Mouse (Mus musculus): Measurements from ENCODE around the gene Dcakd. TPM values are rescaled to one million over a fixed set of nuclear protein-coding genes. Genes with fewer than 3 reads are reported as not detected.

Gene Dcakd
- total RNA-seq, 2 experiments from 2014 or later: 48.3 to 50.9 TPM

DNA sequence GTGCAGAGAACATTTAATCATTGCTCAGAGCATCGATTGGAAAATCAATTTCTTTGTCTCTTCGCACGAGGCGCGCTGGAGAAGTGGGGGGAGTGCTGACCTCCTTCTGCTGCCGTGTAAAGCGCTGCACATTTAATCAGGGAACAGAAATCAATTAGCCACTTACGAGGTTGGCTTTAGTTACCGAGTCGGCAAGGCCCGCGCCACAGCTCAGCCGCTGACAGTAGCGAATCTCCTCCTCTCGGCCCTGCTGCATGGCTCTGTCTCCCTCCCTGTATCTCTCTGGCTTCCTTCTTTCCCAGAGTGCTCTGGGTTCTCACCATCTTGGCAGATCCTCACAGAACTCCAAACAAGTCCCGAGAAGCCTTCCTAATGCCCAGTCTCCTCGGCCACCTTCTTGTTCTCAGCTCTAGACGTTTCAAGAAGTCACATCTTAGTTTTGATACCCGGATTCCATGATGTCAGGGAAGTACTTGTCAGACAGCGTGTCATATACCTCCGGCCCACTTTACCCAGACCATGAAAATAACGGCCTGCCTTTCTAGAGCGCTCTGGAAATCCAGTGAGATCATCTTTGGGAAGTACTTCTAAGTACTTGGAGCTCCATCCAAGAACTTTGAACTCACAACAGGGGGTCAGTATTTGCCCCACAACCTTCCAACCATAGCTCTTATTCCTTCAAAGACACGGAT, 64.1 kb downstream of the Dcakd start:
- no peak overlapping the region for H3K27ac ChIP-seq
- no peak for DNase-seq (ENCODE audit: extremely low spot score in 1 of 2, low spot score in 2 of 2)
- no peak for TF ChIP-seq CTCF (IDR thresholded peaks at IDR 0.05)
- intact Hi-C loops (cut with DNase I): no loop called here
- H3K4me3 ChIP-seq: no peak overlapping the region

GRCm38 (mm10) chr11:102963246-102963854, 64.8 kb downstream of the Dcakd start:
- Histone ChIP-seq H3K4me3 (no peak overlapping the region), H3K27ac (no peak overlapping the region)
- no peak for TF ChIP-seq CTCF (IDR thresholded peaks at IDR 0.05)
- no peak for DNase-seq (ENCODE audit: extremely low spot score in 1 of 2, low spot score in 2 of 2)
- intact Hi-C loops (cut with DNase I): no loop called here

DNA sequence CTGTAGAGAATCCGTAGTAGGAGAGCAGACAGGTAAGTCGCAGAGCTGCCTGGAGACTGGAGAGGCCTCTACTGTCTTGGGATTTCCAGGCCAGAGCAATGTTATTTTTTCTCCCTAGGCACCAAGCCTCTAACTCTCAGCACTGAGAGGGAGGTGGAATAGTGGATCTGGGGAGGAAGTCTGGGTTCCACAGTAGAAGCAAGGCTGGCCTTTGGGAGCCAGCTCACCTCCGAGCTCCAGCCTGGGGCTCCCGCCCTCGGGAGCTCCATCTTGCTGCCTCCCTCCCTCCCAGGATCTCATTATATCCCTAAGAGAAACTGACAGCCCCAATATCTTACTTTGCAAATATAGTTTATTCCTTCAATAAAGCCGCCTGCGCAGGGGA, 65.3 kb downstream of the Dcakd start:
- DNase-seq (ENCODE audit: extremely low spot score in 1 of 2, low spot score in 2 of 2): no peak
- H3K27ac ChIP-seq: no peak overlapping the region
- intact Hi-C loops (cut with DNase I): no loop called here
- TF ChIP-seq CTCF (IDR thresholded peaks at IDR 0.05): no peak
- no peak overlapping the region for H3K4me3 ChIP-seq

DNA sequence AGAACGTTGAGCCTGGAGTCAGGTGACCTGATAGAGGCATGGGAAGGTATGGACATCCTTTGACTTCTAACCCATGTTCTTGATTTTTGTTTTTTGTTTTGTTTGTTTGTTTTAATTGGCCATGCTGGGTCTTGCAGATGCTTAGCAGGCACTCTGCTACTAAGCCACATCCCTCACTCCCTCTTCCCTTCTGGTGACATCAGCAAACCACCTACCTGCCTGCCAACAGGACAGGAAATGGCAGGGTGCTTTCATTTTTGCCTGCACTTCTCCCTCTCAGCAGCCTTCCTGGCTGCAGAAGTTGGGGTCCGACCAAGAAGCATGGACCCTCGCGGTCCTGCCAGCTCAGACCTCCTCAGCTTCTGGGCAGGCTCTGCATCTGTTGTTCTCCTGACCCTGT, 67.1 kb downstream of the Dcakd start:
- DNase-seq (ENCODE audit: extremely low spot score in 1 of 2, low spot score in 2 of 2): no peak
- Histone ChIP-seq H3K4me3 (no peak overlapping the region), H3K27ac (no peak overlapping the region)
- no peak for TF ChIP-seq CTCF (IDR thresholded peaks at IDR 0.05)
- intact Hi-C loops (cut with DNase I): no loop called here

- intact Hi-C loops (cut with DNase I): no loop called here
- TF ChIP-seq CTCF (IDR thresholded peaks at IDR 0.05): peak; percentile 20
- DNase-seq (ENCODE audit: extremely low spot score in 1 of 2, low spot score in 2 of 2): no peak
- Histone ChIP-seq H3K27ac (no peak overlapping the region), H3K4me3 (no peak overlapping the region)
Observed at GRCm38 (mm10) chr11:102958870-102959269, 69.3 kb downstream of the Dcakd start.

GRCm38 (mm10) chr11:102958431-102958830, 69.7 kb downstream of the Dcakd start:
- no peak for DNase-seq (ENCODE audit: extremely low spot score in 1 of 2, low spot score in 2 of 2)
- TF ChIP-seq CTCF (IDR thresholded peaks at IDR 0.05): no peak
- intact Hi-C loops (cut with DNase I): no loop called here
- no peak overlapping the region for H3K4me3 ChIP-seq
- H3K27ac ChIP-seq: no peak overlapping the region

- intact Hi-C loops (cut with DNase I): no loop called here
- H3K4me3 ChIP-seq: no peak overlapping the region
- no peak for TF ChIP-seq CTCF (IDR thresholded peaks at IDR 0.05)
- H3K27ac ChIP-seq: no peak overlapping the region
- no peak for DNase-seq (ENCODE audit: extremely low spot score in 1 of 2, low spot score in 2 of 2)
Observed at GRCm38 (mm10) chr11:102957692-102958091, 70.4 kb downstream of the Dcakd start.

DNA sequence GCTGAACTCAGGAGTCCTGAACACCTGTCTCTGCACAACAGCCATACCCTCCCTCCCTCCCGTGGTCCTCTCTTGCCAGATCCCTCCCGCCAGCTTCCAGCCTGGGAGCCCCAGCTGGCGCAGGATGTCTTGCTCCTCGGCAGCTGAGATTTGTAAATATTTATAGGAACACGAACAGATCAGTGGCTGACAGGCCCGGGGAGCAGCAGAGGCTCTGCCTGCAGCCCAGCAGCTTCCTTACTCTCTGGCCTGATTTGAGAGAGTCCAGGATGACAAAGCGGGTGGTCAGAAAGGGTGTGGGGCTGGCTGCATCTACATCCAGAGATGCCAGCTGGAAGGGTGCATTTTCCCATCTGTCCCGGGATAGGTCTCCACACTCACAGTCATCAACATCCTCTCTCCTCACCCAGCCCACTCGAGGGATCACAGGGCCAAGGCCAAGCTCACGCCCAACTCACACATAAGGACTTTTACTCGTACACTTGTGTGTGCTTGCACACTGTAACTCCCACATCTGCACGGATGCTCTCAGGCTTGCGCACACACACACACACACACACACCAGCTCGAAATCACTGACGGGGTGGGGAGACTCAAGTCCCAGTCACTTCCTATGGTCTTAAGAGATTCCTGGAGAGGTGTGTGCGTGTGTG, 71.0 kb downstream of the Dcakd start:
- no peak for DNase-seq (ENCODE audit: extremely low spot score in 1 of 2, low spot score in 2 of 2)
- intact Hi-C loops (cut with DNase I): no loop called here
- Histone ChIP-seq H3K4me3 (no peak overlapping the region), H3K27ac (no peak overlapping the region)
- no peak for TF ChIP-seq CTCF (IDR thresholded peaks at IDR 0.05)

DNA sequence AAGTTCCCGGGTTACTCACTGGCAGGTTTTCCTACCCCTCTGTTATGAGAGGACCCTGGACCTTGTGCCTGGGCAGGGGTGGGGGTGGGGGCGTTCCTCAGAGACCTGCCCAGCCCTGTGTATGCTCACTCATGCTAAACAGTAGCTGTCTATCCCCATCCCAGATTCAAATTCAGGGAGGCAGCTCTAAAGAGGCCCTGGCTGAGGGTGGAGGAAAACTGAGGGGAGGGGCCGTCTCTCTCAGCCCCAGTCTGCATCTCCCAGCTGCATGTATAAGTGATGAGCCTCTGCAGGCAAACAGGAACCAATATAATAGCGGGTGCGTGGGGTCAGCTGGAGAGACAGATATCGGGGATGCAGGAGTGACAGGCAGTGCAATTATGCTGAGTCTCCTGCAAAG, 75.2 kb downstream of the Dcakd start:
- no peak for DNase-seq (ENCODE audit: extremely low spot score in 1 of 2, low spot score in 2 of 2)
- TF ChIP-seq CTCF (IDR thresholded peaks at IDR 0.05): no peak
- no peak overlapping the region for H3K27ac ChIP-seq
- intact Hi-C loops (cut with DNase I): no loop called here
- H3K4me3 ChIP-seq: no peak overlapping the region

GRCm38 (mm10) chr11:102948043-102948961, 79.8 kb downstream of the Dcakd start:
- TF ChIP-seq CTCF (IDR thresholded peaks at IDR 0.05): no peak
- intact Hi-C loops (cut with DNase I): no loop called here
- Histone ChIP-seq H3K27ac (no peak overlapping the region), H3K4me3 (peak overlapping the region; percentile 44)
- DNase-seq (ENCODE audit: extremely low spot score in 1 of 2, low spot score in 2 of 2): peak; percentile 36 to 56

DNA sequence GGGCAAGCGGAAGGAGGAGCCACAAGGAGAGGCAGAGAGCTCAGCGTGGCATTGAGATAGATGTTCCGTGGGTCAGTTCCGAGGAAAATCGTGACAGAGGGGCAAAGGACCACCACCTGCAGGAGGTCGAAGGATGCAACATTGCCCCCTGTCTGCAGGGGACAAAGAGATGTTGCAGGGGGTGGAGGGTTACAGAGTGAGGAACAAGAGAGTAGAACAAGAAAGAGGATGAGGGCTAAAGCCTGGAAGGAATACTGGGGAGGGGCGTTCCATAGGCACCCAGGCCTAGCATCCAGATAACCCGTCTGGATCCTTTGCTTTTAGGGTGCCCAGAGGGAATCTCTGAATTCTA, 81.2 kb downstream of the Dcakd start:
- Histone ChIP-seq H3K27ac (no peak overlapping the region), H3K4me3 (no peak overlapping the region)
- no peak for DNase-seq (ENCODE audit: extremely low spot score in 1 of 2, low spot score in 2 of 2)
- intact Hi-C loops (cut with DNase I): loop anchor here (2.0 kb wide), 1 partner anchor 22 kb away; the partner anchor contains the start of gene Kif18b
- no peak; the same call in 1 of the 2 replicates for TF ChIP-seq CTCF (IDR thresholded peaks at IDR 0.05)

Measured in left cerebral cortex, adult 2 months (tissue).